Mouse (Mus musculus): Measurements from ENCODE around the gene Ltbp2.

The Ltbp2 gene

GRCm38 (mm10) chr12:84876481-84877121, at the start of gene Ltbp2:
Gene Ltbp2 (minus strand): TSS chr12:84876532.
- peak; percentile 91 for DNase-seq (ENCODE audit: low read depth, low spot score)

GRCm38 (mm10) chr12:84924324-84924723, 48.0 kb upstream of the Ltbp2 start:
- no peak for DNase-seq (ENCODE audit: low read depth, low spot score)

GRCm38 (mm10) chr12:84921881-84922419, 45.6 kb upstream of the Ltbp2 start:
- no peak for DNase-seq (ENCODE audit: low read depth, low spot score)

- no peak for DNase-seq (ENCODE audit: low read depth, low spot score)
Observed at GRCm38 (mm10) chr12:84918809-84919208, 42.5 kb upstream of the Ltbp2 start.

- DNase-seq (ENCODE audit: low read depth, low spot score) = no peak
Observed at GRCm38 (mm10) chr12:84917799-84918198, 41.5 kb upstream of the Ltbp2 start.

GRCm38 (mm10) chr12:84914959-84915358, 38.6 kb upstream of the Ltbp2 start:
- DNase-seq (ENCODE audit: low read depth, low spot score) = no peak

GRCm38 (mm10) chr12:84912652-84913104, 36.3 kb upstream of the Ltbp2 start:
- DNase-seq (ENCODE audit: low read depth, low spot score) = no peak

- DNase-seq (ENCODE audit: low read depth, low spot score) = no peak
Observed at GRCm38 (mm10) chr12:84911640-84912039, 35.3 kb upstream of the Ltbp2 start.

GRCm38 (mm10) chr12:84910066-84910465, 33.7 kb upstream of the Ltbp2 start:
- no peak for DNase-seq (ENCODE audit: low read depth, low spot score)

GRCm38 (mm10) chr12:84907627-84908480, 31.5 kb upstream of the Ltbp2 start:
- no peak for DNase-seq (ENCODE audit: low read depth, low spot score)

- DNase-seq (ENCODE audit: low read depth, low spot score) = no peak
Observed at GRCm38 (mm10) chr12:84907024-84907626, 30.8 kb upstream of the Ltbp2 start.

GRCm38 (mm10) chr12:84904399-84904798, 28.1 kb upstream of the Ltbp2 start:
- no peak for DNase-seq (ENCODE audit: low read depth, low spot score)

- no peak for DNase-seq (ENCODE audit: low read depth, low spot score)
Observed at GRCm38 (mm10) chr12:84900317-84900716, 24.0 kb upstream of the Ltbp2 start.

GRCm38 (mm10) chr12:84897322-84897721, 21.0 kb upstream of the Ltbp2 start:
- DNase-seq (ENCODE audit: low read depth, low spot score) = no peak

- no peak for DNase-seq (ENCODE audit: low read depth, low spot score)
Observed at GRCm38 (mm10) chr12:84896235-84896634, 19.9 kb upstream of the Ltbp2 start.

GRCm38 (mm10) chr12:84893648-84894628, 17.6 kb upstream of the Ltbp2 start:
- no peak for DNase-seq (ENCODE audit: low read depth, low spot score)

GRCm38 (mm10) chr12:84890289-84890688, 14.0 kb upstream of the Ltbp2 start:
- DNase-seq (ENCODE audit: low read depth, low spot score) = no peak

- DNase-seq (ENCODE audit: low read depth, low spot score) = no peak
Observed at GRCm38 (mm10) chr12:84885107-84885876, 9.0 kb upstream of the Ltbp2 start.

- peak; percentile 21 for DNase-seq (ENCODE audit: low read depth, low spot score)
Observed at GRCm38 (mm10) chr12:84884423-84885076, 8.2 kb upstream of the Ltbp2 start.

- peak; percentile 24 for DNase-seq (ENCODE audit: low read depth, low spot score)
Observed at GRCm38 (mm10) chr12:84882796-84883195, 6.5 kb upstream of the Ltbp2 start.

All from CD4-positive, CD25-positive, alpha-beta regulatory T cell, adult 2 months (primary cell).